Mouse (Mus musculus) v-Abl transformed pro-B cells (cell line): ENCODE measurements at regions not wholly inside any gene's neighbourhood (a gene's known extent, or its start where the extent isn't known, plus 50 kb on each side); places are given as distances from the start of the nearest gene placed in this dataset.
"Not testable (repeated sequence)": the region's sequence is repeated elsewhere in the genome, so short reads cannot be mapped to it uniquely, and the experiment has no call there.

Experiments
- in situ Hi-C, 2 experiments: fragments of 400-800 bp; cut with MboI; formaldehyde crosslinking; loops; one replicate each; pipeline ENCODE4 v1.15.1; 2025; ENCODE audit not compliant: unreplicated experiment in 2 of 2

DNA sequence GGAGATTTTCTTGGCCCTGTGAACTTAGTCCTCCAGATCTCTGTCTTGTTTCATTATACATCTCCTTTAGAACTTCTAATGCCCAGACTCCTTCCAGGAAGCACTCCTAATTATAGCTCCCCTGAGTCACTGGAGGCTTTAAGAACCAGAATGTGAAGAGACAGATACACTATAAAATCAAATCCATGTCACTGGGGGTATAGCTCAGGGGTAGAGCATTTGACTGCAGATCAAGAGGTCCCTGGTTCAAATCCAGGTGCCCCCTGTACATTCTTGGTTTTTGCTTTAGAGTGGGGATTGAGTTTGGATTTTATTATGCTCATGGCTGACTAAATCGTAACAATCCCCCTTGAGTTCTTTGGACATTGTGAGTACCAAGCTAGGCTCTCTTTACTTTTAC, 62.4 kb upstream of the Acpp start:
- in situ Hi-C loops: no loop called here

DNA sequence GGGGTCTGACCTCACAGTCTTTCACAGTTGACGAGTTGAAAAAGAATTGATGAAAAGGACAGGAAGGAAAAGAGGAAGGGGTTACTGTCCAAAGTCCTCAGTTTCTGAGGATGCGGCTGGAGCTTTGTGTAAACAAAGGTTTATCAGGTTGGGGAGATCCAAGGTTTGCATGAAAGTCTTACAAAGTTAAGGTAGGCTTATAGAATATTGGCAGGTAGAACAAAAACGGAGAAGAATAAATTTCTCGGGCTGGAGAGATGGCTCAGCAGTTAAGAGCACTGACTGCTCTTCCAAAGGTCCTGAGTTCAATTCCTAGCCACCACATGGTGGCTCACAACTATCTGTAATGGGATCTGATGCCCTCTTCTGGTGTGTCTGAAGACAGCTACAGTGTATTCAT, 60.9 kb upstream of the Acpp start:
- in situ Hi-C loops: not testable (repeated sequence)

DNA sequence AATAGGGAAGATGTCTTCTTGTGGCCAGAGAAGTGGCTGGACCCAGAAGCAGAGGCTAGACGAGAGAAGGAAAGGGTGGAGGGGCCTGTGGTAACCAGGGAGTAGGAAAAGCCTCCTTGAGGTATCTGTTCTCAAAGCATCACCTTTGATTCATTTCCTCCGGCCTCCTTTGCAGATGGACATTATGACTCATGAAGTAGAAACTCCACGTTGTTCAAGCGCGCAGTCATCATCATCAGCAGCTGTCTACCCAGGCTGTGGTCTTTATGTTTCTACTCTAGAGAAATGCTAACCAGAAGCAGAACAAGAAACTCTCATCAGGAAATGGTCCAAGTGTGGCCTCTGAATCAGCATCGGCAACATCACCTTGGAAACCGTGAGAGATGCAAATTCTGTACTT, 50.3 kb upstream of the Acpp start:
- in situ Hi-C loops: no loop called here
